Mouse (Mus musculus): ENCODE measurements around the gene Nfkbiz.

DNA sequence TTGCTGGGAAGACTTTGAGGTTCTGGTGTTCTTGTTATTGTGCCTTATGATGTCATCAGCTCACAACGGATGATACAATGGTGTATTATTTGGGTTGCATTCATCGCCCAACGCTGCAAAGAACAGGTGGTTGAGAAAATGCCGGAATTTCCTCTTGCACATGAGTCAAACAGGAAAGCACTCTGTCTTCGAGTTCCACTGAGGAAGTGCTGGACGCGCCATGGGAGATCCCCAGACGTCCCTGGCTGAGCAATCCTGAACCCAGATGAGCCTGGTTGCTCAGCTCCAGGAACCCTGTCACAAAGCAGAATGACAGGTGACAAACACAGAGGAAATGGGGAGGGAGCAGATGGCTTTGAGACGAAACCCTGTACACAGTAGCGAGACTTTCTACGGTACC lies 62.4 kb downstream of the Nfkbiz start:
- no peak for TF ChIP-seq CTCF (IDR thresholded peaks at IDR 0.05; ENCODE audit: low read depth, low read length)
- TF ChIP-seq POLR2A (IDR thresholded peaks at IDR 0.05; ENCODE audit: extremely low read depth, insufficient read depth, low read length), result no peak

Measured in liver, adult 2 months (tissue).